Mouse (Mus musculus): ENCODE results near the gene Peg10. TPM values are rescaled to one million over a fixed set of nuclear protein-coding genes. Genes with fewer than 3 reads are reported as not detected.

The Peg10 gene
- polyA plus RNA-seq, 1 experiment from 2014 or later, result 1.6 TPM

DNA sequence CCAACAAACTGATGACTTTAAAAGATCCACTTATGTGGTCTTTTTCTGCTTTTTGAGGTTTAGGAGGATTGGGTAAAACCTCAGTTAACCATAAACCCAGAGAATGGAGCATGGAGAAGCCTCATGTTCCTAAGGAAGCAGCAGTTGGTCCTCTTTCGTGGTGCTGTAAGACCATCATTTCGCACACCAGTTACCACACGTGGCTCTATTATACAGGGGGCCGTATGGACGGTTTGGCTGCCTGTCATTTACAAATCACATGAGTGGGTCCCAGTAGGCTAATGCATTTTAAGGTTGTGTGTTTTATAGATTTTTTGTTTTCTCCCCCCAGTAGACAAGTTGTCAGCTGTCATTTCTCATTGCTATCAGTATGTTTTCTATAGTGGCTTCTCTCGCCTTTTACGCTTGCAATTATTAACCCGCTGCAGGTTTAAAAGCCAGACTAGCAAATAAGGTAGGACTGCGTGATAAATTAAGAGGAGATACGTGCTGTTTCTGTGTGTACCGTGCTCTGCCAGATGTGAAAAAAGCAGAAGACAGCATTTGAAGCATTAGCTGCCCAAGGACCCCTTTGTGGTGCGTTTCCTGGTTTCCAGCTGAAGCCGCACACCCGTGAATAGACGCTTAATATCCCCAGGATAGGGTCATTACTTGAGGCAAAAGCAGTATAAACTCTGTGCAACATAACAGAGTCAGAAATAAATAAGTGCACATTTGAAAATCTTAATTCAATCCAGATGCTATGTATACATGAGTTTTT lies 22.9 kb upstream of the Peg10 start:
- Histone ChIP-seq H3K27me3 (ENCODE audit: control insufficient read depth, insufficient read depth, low read depth, low read length) (no peaks in the 10 kb centered on the region), H3K4me2 (ENCODE audit: low read depth, low read length) (no peak overlapping the region), H3K4me1 (replicated peaks; ENCODE audit: control insufficient read depth, insufficient read depth, low read length) (no peaks in the 10 kb centered on the region), H3K9ac (ENCODE audit: low read length) (no peak overlapping the region), H3K4me3 (ENCODE audit: low read length) (no peak overlapping the region), H3K36me3 (ENCODE audit: control insufficient read depth, insufficient read depth, low read length) (no peaks in the 10 kb centered on the region), H3K9me3 (ENCODE audit: control insufficient read depth, low read length) (no peaks in the 10 kb centered on the region), H3K27ac (ENCODE audit: low read length) (no peak overlapping the region)
- ATAC-seq (ENCODE audit: low read depth), result no peak
- 87% methylated on average over 15 of the region's 15 CpGs for WGBS

- Histone ChIP-seq H3K9me3 (ENCODE audit: control insufficient read depth, low read length) (no peaks in the 10 kb centered on the region), H3K9ac (ENCODE audit: low read length) (no peak overlapping the region), H3K4me3 (ENCODE audit: low read length) (no peak overlapping the region), H3K27me3 (ENCODE audit: control insufficient read depth, insufficient read depth, low read depth, low read length) (no peaks in the 10 kb centered on the region), H3K27ac (ENCODE audit: low read length) (no peak overlapping the region), H3K4me2 (ENCODE audit: low read depth, low read length) (no peak overlapping the region), H3K4me1 (replicated peaks; ENCODE audit: control insufficient read depth, insufficient read depth, low read length) (no peaks in the 10 kb centered on the region), H3K36me3 (ENCODE audit: control insufficient read depth, insufficient read depth, low read length) (no peaks in the 10 kb centered on the region)
- WGBS, result 90% methylated on average over 2 of the region's 2 CpGs
- ATAC-seq (ENCODE audit: low read depth), result no peak
Measured at GRCm38 (mm10) chr6:4728305-4728704, 18.8 kb upstream of the Peg10 start.

- H3K4me3 ChIP-seq (ENCODE audit: low read length), result no peak overlapping the region
- WGBS, result 52% methylated on average over 8 of the region's 8 CpGs
Measured at GRCm38 (mm10) chr6:4731675-4732074, 15.4 kb upstream of the Peg10 start.

GRCm38 (mm10) chr6:4733208-4733607 lies 13.9 kb upstream of the Peg10 start:
- no peak for ATAC-seq (ENCODE audit: low read depth)
- H3K9me3 ChIP-seq (ENCODE audit: control insufficient read depth, low read length), result no peaks in the 10 kb centered on the region
- H3K4me1 ChIP-seq (replicated peaks; ENCODE audit: control insufficient read depth, insufficient read depth, low read length), result no peaks in the 10 kb centered on the region
- no peak overlapping the region for H3K27ac ChIP-seq (ENCODE audit: low read length)
- H3K4me2 ChIP-seq (ENCODE audit: low read depth, low read length), result no peak overlapping the region
- H3K36me3 ChIP-seq (ENCODE audit: control insufficient read depth, insufficient read depth, low read length), result no peaks in the 10 kb centered on the region
- no peaks in the 10 kb centered on the region for H3K27me3 ChIP-seq (ENCODE audit: control insufficient read depth, insufficient read depth, low read depth, low read length)
- no peak overlapping the region for H3K4me3 ChIP-seq (ENCODE audit: low read length)
- H3K9ac ChIP-seq (ENCODE audit: low read length), result no peak overlapping the region
- WGBS, result 69% methylated on average over 8 of the region's 8 CpGs

More at GRCm38 (mm10) chr6:4731675-4732074, 15.4 kb upstream of the Peg10 start:
- Histone ChIP-seq H3K4me2 (ENCODE audit: low read depth, low read length) (no peak overlapping the region), H3K36me3 (ENCODE audit: control insufficient read depth, insufficient read depth, low read length) (no peaks in the 10 kb centered on the region), H3K9ac (ENCODE audit: low read length) (no peak overlapping the region), H3K27ac (ENCODE audit: low read length) (no peak overlapping the region), H3K4me1 (replicated peaks; ENCODE audit: control insufficient read depth, insufficient read depth, low read length) (no peaks in the 10 kb centered on the region), H3K9me3 (ENCODE audit: control insufficient read depth, low read length) (no peaks in the 10 kb centered on the region), H3K27me3 (ENCODE audit: control insufficient read depth, insufficient read depth, low read depth, low read length) (no peaks in the 10 kb centered on the region)
- ATAC-seq (ENCODE audit: low read depth), result no peak

DNA sequence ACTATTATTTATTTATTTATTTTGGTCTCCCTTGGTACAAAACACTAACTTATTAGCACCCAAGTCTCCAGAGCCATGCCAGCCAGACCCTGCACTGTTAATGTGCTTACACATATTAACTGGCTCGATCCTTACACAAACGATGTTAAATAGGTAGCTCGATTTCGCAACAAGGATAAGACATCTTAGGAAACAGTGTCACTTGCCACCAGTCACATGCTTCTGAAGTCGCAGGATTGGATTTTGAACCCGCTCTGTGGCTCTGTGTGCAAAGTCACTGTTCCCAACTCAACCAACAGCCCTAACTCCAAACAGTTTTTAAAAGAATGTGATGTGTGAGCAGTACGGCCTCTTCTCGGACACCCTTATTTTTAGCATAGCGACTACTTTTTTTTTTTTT lies 10.7 kb upstream of the Peg10 start:
- H3K9me3 ChIP-seq (ENCODE audit: control insufficient read depth, low read length), result no peaks in the 10 kb centered on the region
- WGBS, result 68% methylated on average over 9 of the region's 9 CpGs
- ATAC-seq (ENCODE audit: low read depth), result no peak

DNA sequence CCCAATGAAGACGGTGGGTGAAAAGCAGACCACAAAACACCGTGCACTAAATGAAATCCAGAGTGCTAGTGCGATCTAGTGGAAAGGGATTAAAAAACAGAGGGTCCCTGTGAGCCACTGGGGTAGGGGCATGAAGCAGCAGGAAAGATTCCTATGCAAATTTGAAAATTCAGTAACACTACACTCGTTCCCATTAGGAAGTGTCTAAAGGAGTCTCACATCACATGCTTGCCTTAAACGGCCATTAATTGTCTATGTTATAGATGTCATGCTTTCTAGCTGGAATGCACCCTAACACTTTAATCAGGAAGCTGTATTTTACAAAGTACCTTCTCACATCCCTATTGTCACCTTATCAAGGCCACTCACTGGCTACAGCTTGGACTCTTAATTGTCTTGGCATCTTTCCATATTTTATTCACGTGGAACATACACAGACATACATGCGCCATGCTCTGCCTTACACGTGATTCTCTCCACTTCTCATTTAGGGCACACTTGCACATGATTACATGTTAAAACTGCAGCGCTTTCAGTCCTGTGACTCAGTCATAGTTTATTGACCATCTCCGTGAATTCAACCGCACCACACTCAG lies 9.0 kb upstream of the Peg10 start:
- Histone ChIP-seq H3K36me3 (ENCODE audit: control insufficient read depth, insufficient read depth, low read length) (no peaks in the 10 kb centered on the region), H3K4me3 (ENCODE audit: low read length) (no peak overlapping the region), H3K27ac (ENCODE audit: low read length) (no peak overlapping the region), H3K27me3 (ENCODE audit: control insufficient read depth, insufficient read depth, low read depth, low read length) (no peaks in the 10 kb centered on the region), H3K4me1 (replicated peaks; ENCODE audit: control insufficient read depth, insufficient read depth, low read length) (peaks cover 12% of the 10 kb centered on the region), H3K4me2 (ENCODE audit: low read depth, low read length) (no peak overlapping the region), H3K9ac (ENCODE audit: low read length) (no peak overlapping the region), H3K9me3 (ENCODE audit: control insufficient read depth, low read length) (no peaks in the 10 kb centered on the region)
- ATAC-seq (ENCODE audit: low read depth), result no peak
- WGBS, result 63% methylated on average over 11 of the region's 11 CpGs

More for the DNA sequence above, 10.7 kb upstream of the Peg10 start:
- H3K9ac ChIP-seq (ENCODE audit: low read length), result no peak overlapping the region
- H3K27ac ChIP-seq (ENCODE audit: low read length), result no peak overlapping the region
- no peak overlapping the region for H3K4me3 ChIP-seq (ENCODE audit: low read length)
- no peak overlapping the region for H3K4me2 ChIP-seq (ENCODE audit: low read depth, low read length)
- no peaks in the 10 kb centered on the region for H3K36me3 ChIP-seq (ENCODE audit: control insufficient read depth, insufficient read depth, low read length)
- peaks cover 10% of the 10 kb centered on the region for H3K4me1 ChIP-seq (replicated peaks; ENCODE audit: control insufficient read depth, insufficient read depth, low read length)
- no peaks in the 10 kb centered on the region for H3K27me3 ChIP-seq (ENCODE audit: control insufficient read depth, insufficient read depth, low read depth, low read length)

DNA sequence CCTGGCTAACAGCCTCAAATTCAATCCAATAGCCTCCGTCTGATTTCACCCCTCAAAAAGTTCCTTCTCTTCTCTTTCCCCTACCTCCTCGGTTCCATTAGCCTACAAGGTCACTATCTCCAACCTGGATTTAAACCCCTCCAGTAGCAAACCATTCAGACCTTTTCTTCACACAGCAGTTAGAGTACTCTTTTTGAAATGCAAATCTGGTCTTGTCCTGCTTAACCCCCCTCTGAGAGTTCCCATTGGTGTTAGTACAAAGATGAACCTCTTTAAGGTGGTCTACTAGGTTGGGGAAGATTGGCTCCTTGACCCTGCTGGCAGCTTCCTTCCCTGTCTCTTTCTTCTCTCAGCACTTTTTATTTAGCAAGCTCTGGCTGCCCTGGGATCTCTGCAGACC lies 8.4 kb upstream of the Peg10 start:
- Histone ChIP-seq H3K4me2 (ENCODE audit: low read depth, low read length) (no peak overlapping the region), H3K36me3 (ENCODE audit: control insufficient read depth, insufficient read depth, low read length) (no peaks in the 10 kb centered on the region), H3K9me3 (ENCODE audit: control insufficient read depth, low read length) (no peaks in the 10 kb centered on the region), H3K9ac (ENCODE audit: low read length) (no peak overlapping the region), H3K27ac (ENCODE audit: low read length) (no peak overlapping the region), H3K4me1 (replicated peaks; ENCODE audit: control insufficient read depth, insufficient read depth, low read length) (peaks cover 12% of the 10 kb centered on the region), H3K27me3 (ENCODE audit: control insufficient read depth, insufficient read depth, low read depth, low read length) (no peaks in the 10 kb centered on the region), H3K4me3 (ENCODE audit: low read length) (no peak overlapping the region)
- WGBS, result 52% methylated on average over 2 of the region's 2 CpGs
- no peak for ATAC-seq (ENCODE audit: low read depth)

DNA sequence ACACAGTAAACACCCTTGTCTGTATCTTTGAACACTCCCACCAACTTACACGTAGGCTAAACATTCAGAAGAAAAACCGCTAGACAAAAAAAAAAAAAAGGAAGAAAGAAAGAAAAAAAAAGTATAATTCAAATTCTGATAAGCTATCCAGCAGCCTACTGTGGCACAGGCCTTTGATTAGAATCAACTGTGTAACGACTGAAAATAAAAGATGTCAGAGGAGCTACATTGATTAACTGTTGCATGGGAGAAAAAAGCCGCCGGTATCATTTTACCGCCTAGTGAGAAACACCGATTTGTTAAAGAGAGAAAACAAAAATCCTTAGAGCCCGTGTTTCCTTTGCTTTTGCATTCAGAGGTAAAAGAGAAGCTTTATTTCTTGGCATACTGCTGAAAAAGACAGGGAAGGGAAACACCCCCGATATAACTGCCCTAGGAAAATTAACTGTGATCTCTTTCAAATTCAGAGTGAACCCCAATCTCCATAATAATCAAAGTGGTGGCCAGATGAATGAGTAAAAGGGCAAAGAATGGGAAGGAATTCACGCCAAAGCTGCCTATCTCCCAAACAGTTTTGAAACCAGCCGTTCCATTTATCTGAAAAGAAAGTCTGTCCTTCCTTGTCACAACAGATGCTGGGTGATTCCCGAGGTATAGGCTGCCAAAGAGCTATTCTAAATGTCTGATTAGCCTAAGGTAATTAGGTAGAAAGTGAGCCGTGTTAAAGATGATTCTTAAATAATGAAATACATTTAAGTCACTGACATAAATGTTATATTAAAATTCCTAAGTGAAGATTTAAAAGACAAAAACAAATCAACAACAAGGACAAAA lies 7.4 kb upstream of the Peg10 start:
- 40% methylated on average over 13 of the region's 13 CpGs for WGBS
- H3K27ac ChIP-seq (ENCODE audit: low read length), result no peak overlapping the region
- no peaks in the 10 kb centered on the region for H3K36me3 ChIP-seq (ENCODE audit: control insufficient read depth, insufficient read depth, low read length)
- H3K4me3 ChIP-seq (ENCODE audit: low read length), result no peak overlapping the region
- no peak overlapping the region for H3K9ac ChIP-seq (ENCODE audit: low read length)
- H3K9me3 ChIP-seq (ENCODE audit: control insufficient read depth, low read length), result no peaks in the 10 kb centered on the region
- ATAC-seq (ENCODE audit: low read depth), result no peak
- peaks cover 12% of the 10 kb centered on the region for H3K4me1 ChIP-seq (replicated peaks; ENCODE audit: control insufficient read depth, insufficient read depth, low read length)
- H3K27me3 ChIP-seq (ENCODE audit: control insufficient read depth, insufficient read depth, low read depth, low read length), result no peaks in the 10 kb centered on the region
- no peak overlapping the region for H3K4me2 ChIP-seq (ENCODE audit: low read depth, low read length)

- Histone ChIP-seq H3K4me1 (replicated peaks; ENCODE audit: control insufficient read depth, insufficient read depth, low read length) (peaks cover 12% of the 10 kb centered on the region), H3K27me3 (ENCODE audit: control insufficient read depth, insufficient read depth, low read depth, low read length) (no peaks in the 10 kb centered on the region), H3K27ac (ENCODE audit: low read length) (no peak overlapping the region), H3K9ac (ENCODE audit: low read length) (no peak overlapping the region), H3K9me3 (ENCODE audit: control insufficient read depth, low read length) (no peaks in the 10 kb centered on the region), H3K4me3 (ENCODE audit: low read length) (no peak overlapping the region), H3K4me2 (ENCODE audit: low read depth, low read length) (no peak overlapping the region), H3K36me3 (ENCODE audit: control insufficient read depth, insufficient read depth, low read length) (no peaks in the 10 kb centered on the region)
- 13% methylated on average over 6 of the region's 6 CpGs for WGBS
- peak; percentile 65; the same call in 1 of the 2 replicates for ATAC-seq (ENCODE audit: low read depth)
Measured at GRCm38 (mm10) chr6:4740511-4740910, 6.6 kb upstream of the Peg10 start.

All from lung, embryonic 16.5 days (tissue).